Mouse (Mus musculus) MEL (cell line): ENCODE results near the gene Rnf152. TPM values are rescaled to one million over a fixed set of nuclear protein-coding genes. Genes with fewer than 3 reads are reported as not detected.

Source experiments
- DNase-seq: peaks from one replicate; pipeline ENCODE4 v3.0.0; 2011; ENCODE audit warnings: low read depth, low spot score
- H3K27ac ChIP-seq: 2 replicates; pipeline ENCODE4 v1.5.1; 2012; ENCODE audit warnings: low read depth, mild to moderate bottlenecking, control low read depth, low read length, moderate library complexity; ENCODE audit not compliant: control insufficient read depth
- H3K27me3 ChIP-seq, 2 experiments: fragments of 150-350 bp in 1 of 2; sonication (generic) in 1 of 2; 2 replicates each; pipeline ENCODE4 v1.6.1; 2012; ENCODE audit warnings: low read length in 2 of 2, mild to moderate bottlenecking in 2 of 2, improper control_type of control experiment in 1 of 2, moderate library complexity in 1 of 2; ENCODE audit not compliant: insufficient read depth in 2 of 2, control insufficient read depth in 1 of 2
- H3K36me3 ChIP-seq, 2 experiments: 2 replicates each; pipeline ENCODE4 v1.6.1; 2012 to 2014; ENCODE audit warnings: low read length in 2 of 2, improper control_type of control experiment in 1 of 2, inconsistent platforms in 1 of 2, mild to moderate bottlenecking in 1 of 2; ENCODE audit not compliant: insufficient read depth in 2 of 2, control insufficient read depth in 1 of 2
- H3K4me1 ChIP-seq, 2 experiments: fragments of 150-350 bp in 1 of 2; sonication (generic) in 1 of 2; 2 replicates each; pipeline ENCODE4 v1.6.1; 2012; ENCODE audit warnings: low read length in 2 of 2, improper control_type of control experiment in 1 of 2, mild to moderate bottlenecking in 1 of 2; ENCODE audit not compliant: insufficient read depth in 2 of 2, control insufficient read depth in 1 of 2
- H3K4me3 ChIP-seq, 2 experiments: fragments of 150-350 bp in 1 of 2; sonication (generic) in 1 of 2; 2 replicates each; pipeline ENCODE4 v1.5.1; 2012; ENCODE audit warnings: low read depth in 2 of 2, low read length in 2 of 2, mild to moderate bottlenecking in 2 of 2, moderate library complexity in 2 of 2, control low read depth in 1 of 2, improper control_type of control experiment in 1 of 2; ENCODE audit not compliant: control insufficient read depth in 1 of 2, insufficient read depth in 1 of 2
- H3K79me2 ChIP-seq: 2 replicates; pipeline ENCODE4 v1.6.1; 2012; ENCODE audit warnings: mild to moderate bottlenecking, low read length, moderate library complexity; ENCODE audit not compliant: control insufficient read depth, poor library complexity, insufficient read depth
- H3K9ac ChIP-seq: 2 replicates; pipeline ENCODE4 v1.6.1; 2012; ENCODE audit warnings: low read depth, mild to moderate bottlenecking, control low read depth, low read length, moderate library complexity; ENCODE audit not compliant: control insufficient read depth, poor library complexity, severe bottlenecking
- H3K9me3 ChIP-seq: fragments of 150-350 bp; sonication (generic); replicated peaks from 2 replicates; pipeline ENCODE4 v1.6.1; 2012; ENCODE audit warnings: mild to moderate bottlenecking, low read length, improper control_type of control experiment, moderate library complexity; ENCODE audit not compliant: insufficient read depth
- HCFC1 ChIP-seq: IDR thresholded peaks from 2 replicates; pipeline ENCODE4 v1.6.1; 2012; ENCODE audit warnings: low read depth, mild to moderate bottlenecking, inconsistent platforms, low read length, improper control_type of control experiment, moderate library complexity
- RCOR1 ChIP-seq: IDR thresholded peaks from 2 replicates; pipeline ENCODE4 v1.6.1; 2012; ENCODE audit warnings: low read depth, mild to moderate bottlenecking, inconsistent platforms, low read length, improper control_type of control experiment
- TAL1 ChIP-seq: IDR thresholded peaks from 2 replicates; pipeline ENCODE4 v1.6.1; 2012; ENCODE audit warnings: mild to moderate bottlenecking, inconsistent platforms, low read length, moderate library complexity, mixed read lengths
- TCF12 ChIP-seq: IDR thresholded peaks from 2 replicates; pipeline ENCODE4 v1.6.1; 2014; ENCODE audit warnings: low read depth, mild to moderate bottlenecking, inconsistent platforms, low read length, improper control_type of control experiment, moderate library complexity
- USF2 ChIP-seq, 2 experiments: IDR thresholded peaks; 2 replicates each; pipeline ENCODE4 v1.6.1; 2011 to 2012; ENCODE audit warnings: improper control_type of control experiment in 2 of 2, low read length in 2 of 2, borderline replicate concordance in 1 of 2, inconsistent platforms in 1 of 2, low read depth in 1 of 2, mild to moderate bottlenecking in 1 of 2; ENCODE audit not compliant: insufficient read depth in 1 of 2
- ZKSCAN1 ChIP-seq: IDR thresholded peaks from 2 replicates; pipeline ENCODE4 v1.6.1; 2012; ENCODE audit warnings: low read depth, mild to moderate bottlenecking, inconsistent platforms, low read length, improper control_type of control experiment, moderate library complexity
- polyA plus RNA-seq, 2 experiments: library from polyadenylated mRNA; stranded (reverse) in 1 of 2; unstranded in 1 of 2; fragments of >175 nt in 1 of 2; fragments of >200 nt in 1 of 2; gene quantifications; 2 replicates each; pipeline versions ENCODE4 v1.2.1 to v1.2.4; 2012; ENCODE audit warnings: low replicate concordance in 2 of 2, low read depth in 1 of 2; ENCODE audit not compliant: insufficient read length in 2 of 2, insufficient read depth in 1 of 2, missing spikeins in 1 of 2
- total RNA-seq: library from RNA; depleted of rRNA; stranded (reverse); fragments of 300-350 nt; gene quantifications from 2 replicates; pipeline ENCODE4 v1.2.3, GENCODE M21; 2012

Rnf152 gene
- total and polyA plus RNA-seq, 3 experiments = not detected

DNA sequence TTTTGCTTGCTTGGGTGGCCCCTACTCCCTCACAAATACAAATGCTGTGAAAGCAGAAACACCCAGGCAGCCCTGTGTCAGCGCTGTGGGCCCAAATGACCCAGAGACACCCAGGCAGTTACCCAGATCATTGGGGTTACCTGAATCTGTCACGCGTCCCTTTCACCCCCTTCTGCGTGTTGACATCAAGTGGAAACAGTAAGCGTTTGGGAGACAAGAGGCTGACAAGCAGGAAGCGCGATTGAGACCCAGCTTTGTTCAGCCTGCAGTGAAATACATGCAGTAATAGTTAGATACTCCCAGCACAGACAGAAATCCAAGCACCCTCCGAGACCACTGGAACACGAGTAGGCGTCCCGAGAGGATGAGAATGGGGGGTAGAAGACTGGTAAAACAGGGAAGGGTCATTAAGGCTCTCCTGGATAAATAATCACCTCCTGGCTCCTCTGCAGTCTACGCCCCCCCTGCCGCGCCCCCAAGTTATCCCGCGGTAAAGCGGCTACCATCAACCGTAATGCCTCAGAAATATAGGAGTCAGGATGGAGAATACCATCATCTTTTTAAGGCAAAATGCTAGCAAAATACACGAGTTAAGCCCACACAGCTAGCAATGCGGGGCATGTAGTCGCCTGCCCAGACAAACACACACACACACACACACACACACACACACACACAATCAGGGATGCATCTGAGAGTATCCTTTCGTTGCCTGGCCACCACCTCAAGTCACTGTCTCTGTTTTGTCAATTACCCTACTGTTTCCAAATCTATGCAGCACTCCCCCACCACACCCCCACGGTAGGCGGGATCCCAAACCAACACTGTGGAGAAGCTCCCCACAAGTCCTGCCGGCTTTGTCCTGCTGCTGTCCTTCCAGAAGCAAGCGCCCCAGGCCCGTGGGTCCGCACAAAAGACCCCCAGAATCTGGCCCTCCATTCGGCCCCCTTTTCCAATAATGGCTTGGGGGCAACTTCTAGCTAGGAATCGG lies 1.3 kb downstream of the Rnf152 start:
- Histone ChIP-seq H3K9me3 (no peaks in the 10 kb centered on the region; the same call in 1 of the 2 replicates), H3K27me3 (no peaks in the 10 kb centered on the region), H3K4me3 (no peak overlapping the region), H3K36me3 (no peaks in the 10 kb centered on the region), H3K27ac (no peak overlapping the region), H3K9ac (no peak overlapping the region), H3K4me1 (no peaks in the 10 kb centered on the region), H3K79me2 (no peaks in the 10 kb centered on the region)
- DNase-seq = no peak
- TF ChIP-seq USF2 (IDR thresholded peaks at IDR 0.05; ENCODE audit: borderline replicate concordance in 1 of 2, insufficient read depth in 1 of 2, low read depth in 1 of 2, low read length in 2 of 2) = no peak
- no peak for TF ChIP-seq HCFC1

DNA sequence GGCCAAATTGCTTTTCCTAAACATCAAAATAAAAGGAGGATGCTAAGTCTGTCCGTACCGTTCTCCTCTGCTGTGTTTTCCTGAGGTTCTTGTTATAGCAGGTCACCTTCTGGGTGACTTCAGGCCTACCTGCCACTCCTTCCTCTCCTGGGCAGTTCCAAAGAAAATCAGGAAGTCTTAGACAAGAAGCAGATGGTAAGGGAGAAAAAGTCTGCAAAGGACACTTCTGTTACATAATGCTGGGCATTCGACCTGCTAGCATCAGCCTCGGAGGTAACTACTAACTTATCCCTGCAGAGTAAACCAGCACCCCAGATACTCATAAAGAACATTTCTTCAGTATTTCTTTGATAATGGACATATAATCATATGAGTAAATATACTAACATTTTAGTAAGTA lies 4.7 kb downstream of the Rnf152 start:
- Histone ChIP-seq H3K27me3 (no peaks in the 10 kb centered on the region), H3K9ac (no peak overlapping the region)
- TF ChIP-seq TAL1 (no peak), RCOR1 (no peak), TCF12 (no peak)

DNA sequence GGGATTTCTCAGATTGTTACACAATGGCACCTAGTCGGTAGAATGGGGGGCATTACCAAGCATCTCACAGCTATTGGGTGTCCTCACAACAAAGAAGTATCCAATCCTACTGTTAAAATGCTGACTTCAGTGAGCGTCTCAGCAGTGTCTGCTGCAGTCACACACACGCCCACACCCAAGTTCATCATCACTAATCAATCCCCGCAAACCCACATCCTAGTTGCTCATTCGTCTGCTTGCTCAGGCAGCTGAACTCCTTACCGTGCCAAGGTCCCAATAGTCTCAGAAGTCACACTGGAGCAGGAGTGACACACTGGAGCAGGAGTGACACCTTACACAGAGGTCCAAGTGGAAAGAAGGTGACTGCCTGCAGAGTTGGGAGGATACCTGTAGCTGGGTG lies 14.2 kb downstream of the Rnf152 start:
- Histone ChIP-seq H3K9me3 (no peaks in the 10 kb centered on the region), H3K27ac (no peak overlapping the region)
- TF ChIP-seq USF2 (IDR thresholded peaks at IDR 0.05; ENCODE audit: borderline replicate concordance in 1 of 2, insufficient read depth in 1 of 2, low read depth in 1 of 2, low read length in 2 of 2) (no peak), ZKSCAN1 (no peak)

More for the DNA sequence above, 4.7 kb downstream of the Rnf152 start:
- H3K9me3 ChIP-seq = no peaks in the 10 kb centered on the region
- no peaks in the 10 kb centered on the region for H3K4me1 ChIP-seq
- no peaks in the 10 kb centered on the region for H3K36me3 ChIP-seq
- H3K4me3 ChIP-seq = no peak overlapping the region
- no peak for DNase-seq
- H3K79me2 ChIP-seq = no peaks in the 10 kb centered on the region
- no peak overlapping the region for H3K27ac ChIP-seq

More for the DNA sequence above, 14.2 kb downstream of the Rnf152 start:
- no peak for DNase-seq
- H3K4me3 ChIP-seq = no peak overlapping the region
- H3K27me3 ChIP-seq = no peaks in the 10 kb centered on the region
- no peaks in the 10 kb centered on the region for H3K79me2 ChIP-seq
- no peak overlapping the region for H3K9ac ChIP-seq
- no peaks in the 10 kb centered on the region for H3K4me1 ChIP-seq
- H3K36me3 ChIP-seq = no peaks in the 10 kb centered on the region
